Mouse (Mus musculus) layer of hippocampus, adult 18-20 months (tissue): ENCODE measurements around the gene Cyp2c69. TPM values are rescaled to one million over a fixed set of nuclear protein-coding genes. Genes with fewer than 3 reads are reported as not detected.
"Not testable (repeated sequence)": the region's sequence is repeated elsewhere in the genome, so short reads cannot be mapped to it uniquely, and the experiment has no call there.

Source experiments
- DNase-seq, 2 experiments: peaks; one replicate each; pipeline ENCODE4 v3.0.0; 2022; ENCODE audit warnings: low spot score in 2 of 2
- long read RNA-seq: library from polyadenylated mRNA; stranded (forward); transcript quantifications from one replicate; pipeline ENCODE4 v2.0.0, GENCODE M21; 2021
- total RNA-seq, 2 experiments: library from RNA; stranded (reverse); gene quantifications; 2 replicates each; pipeline ENCODE4 v1.2.3; 2021

The Cyp2c69 gene
- total RNA-seq = not detected
- long read RNA-seq = 0 reads

DNA sequence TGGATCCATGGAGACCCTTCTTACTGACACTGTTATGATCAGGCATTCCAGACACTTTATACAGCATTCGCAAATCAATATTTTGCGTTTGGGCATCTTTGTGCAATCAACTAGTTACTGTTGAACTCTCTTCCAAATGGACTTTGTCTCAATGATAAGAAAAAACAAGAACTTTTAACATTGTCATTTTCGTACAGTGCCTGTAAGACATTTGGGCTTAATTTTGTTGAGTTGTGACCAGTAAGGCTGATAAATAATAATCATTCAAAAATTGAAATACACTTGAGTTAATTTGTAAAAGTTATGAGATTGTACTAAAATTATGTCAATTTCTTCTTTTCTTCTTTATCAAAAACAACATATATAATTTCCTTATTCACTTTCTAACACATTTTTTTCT, at the start of gene Cyp2c69:
Gene Cyp2c69, minus strand, starts transcription at position 101 of the 400 bp plus-strand sequence.
- DNase-seq = not testable (repeated sequence)

GRCm38 (mm10) chr19:39935396-39935795, 48.8 kb upstream of the Cyp2c69 start:
- no peak for DNase-seq

- DNase-seq = no peak
These were observed 43.4 kb upstream of the Cyp2c69 start for GRCm38 (mm10) chr19:39930032-39930431.

DNA sequence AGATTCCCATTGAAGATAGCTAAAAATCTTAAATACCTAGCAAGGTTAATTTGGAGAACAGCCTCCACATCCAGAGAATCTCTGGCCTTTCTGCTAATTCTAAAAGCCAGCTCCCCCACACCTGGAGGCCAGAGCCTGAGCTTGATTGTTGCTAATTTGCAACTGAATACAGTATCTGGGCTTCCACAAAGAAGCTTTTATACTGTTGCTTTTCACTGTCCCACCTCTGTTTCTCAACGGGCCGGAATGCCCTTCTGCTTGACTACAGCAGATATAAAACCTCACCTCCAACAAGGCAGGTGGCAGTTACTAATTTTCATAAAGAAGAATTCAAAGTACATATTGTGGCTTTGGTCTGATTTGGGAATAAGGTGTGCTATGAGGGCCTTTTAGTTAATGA, 15.1 kb upstream of the Cyp2c69 start:
- no peak for DNase-seq

GRCm38 (mm10) chr19:39890079-39890478, 3.5 kb upstream of the Cyp2c69 start:
- not testable (repeated sequence) for DNase-seq

GRCm38 (mm10) chr19:39866133-39866532, 20.5 kb downstream of the Cyp2c69 start:
- no peak for DNase-seq

DNA sequence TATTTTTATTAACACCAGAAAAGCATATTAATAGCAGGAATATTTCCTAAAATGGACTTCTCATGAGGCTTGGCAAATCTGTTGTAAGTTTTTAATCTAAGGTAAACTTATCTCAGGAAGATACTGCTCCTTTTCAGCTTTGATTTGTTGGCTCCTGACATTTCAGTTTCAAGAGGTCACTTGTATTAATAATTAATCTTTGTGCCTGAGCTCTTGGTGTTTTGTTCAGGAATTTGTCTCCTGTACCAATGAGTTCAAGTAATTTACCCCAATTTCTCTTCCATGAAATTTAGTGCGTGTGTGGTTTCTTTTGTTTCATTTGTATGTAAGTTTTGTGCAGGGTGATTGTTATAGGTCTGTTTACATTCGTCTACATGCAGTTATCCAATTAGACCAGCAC, 65.7 kb downstream of the Cyp2c69 start:
- not testable (repeated sequence) for DNase-seq

DNA sequence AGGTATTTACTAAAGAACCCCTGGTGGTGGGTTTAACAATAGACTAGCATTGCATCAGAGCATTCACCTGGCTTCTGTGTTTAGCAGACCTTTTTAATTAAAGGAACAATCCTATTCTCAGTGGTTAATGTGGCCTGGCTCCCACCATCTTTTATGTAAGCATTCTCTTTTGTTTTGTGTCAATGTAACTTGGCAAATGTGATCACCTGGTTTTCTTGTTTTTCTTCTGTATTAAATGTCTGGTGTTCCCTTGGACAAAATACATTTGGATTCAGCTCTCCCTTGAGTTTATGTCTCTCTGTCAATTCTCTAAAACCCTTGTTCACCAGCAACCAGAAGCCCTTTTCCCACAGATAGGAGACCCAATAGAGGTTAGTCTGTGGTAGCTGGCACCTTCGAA, 70.2 kb downstream of the Cyp2c69 start:
- DNase-seq = not testable (repeated sequence)

DNA sequence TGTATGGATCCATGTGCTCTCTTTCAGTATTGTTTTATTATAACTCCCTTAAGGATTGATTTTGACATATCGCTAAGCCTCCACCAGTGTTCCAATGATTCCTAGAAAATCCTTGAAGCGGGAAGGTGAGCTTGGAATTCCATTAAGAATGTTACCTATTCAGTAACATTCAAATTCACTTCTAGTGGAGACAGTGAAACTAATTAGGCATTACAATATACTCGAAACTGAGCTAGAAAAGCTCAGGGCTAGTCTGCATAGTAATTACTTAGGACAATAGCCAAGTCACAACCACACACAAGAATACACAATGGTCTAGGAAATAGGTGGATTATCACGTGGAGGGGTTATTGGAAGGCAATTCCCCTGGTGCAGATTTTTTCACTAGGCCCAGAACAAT, 70.6 kb downstream of the Cyp2c69 start:
- DNase-seq = not testable (repeated sequence)

DNA sequence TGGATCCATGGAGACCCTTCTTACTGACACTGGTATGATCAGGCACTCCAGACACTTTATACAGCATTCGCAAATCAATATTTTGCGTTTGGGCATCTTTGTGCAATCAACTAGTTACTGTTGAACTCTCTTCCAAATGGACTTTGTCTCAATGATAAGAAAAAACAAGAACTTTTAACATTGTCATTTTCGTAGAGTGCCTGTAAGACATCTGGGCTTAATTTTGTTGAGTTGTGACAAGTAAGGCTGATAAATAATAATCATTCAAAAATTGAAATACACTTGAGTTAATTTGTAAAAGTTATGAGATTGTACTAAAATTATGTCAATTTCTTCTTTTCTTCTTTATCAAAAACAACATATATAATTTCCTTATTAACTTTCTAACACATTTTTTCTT, 73.9 kb downstream of the Cyp2c69 start, which contains the start of gene Cyp2c40:
Gene Cyp2c40, minus strand, starts transcription at position 101 of the 400 bp plus-strand sequence.
- not testable (repeated sequence) for DNase-seq

Other genes starting within 250 kb of the Cyp2c69 start
- gene Cyp2c67, start 237.7 kb downstream of the Cyp2c69 start, total RNA-seq = not detected
- gene Cyp2c68, start 145.7 kb downstream of the Cyp2c69 start, total RNA-seq = not detected
- gene Cyp2c40, start 74.0 kb downstream of the Cyp2c69 start, total RNA-seq = not detected
- not detected for gene Cyp2c37, start 105.6 kb upstream of the Cyp2c69 start, total RNA-seq
- gene Cyp2c54, start 187.0 kb upstream of the Cyp2c69 start, total RNA-seq = not detected
- not detected for gene Cyp2c50, start 202.9 kb upstream of the Cyp2c69 start, total RNA-seq